Mouse (Mus musculus) ES-E14 (cell line): ENCODE results near the gene Rrh.

Experiments
- CHD2 ChIP-seq: IDR thresholded peaks from 2 replicates; pipeline ENCODE4 v1.6.1; 2014; ENCODE audit warnings: mild to moderate bottlenecking, low read depth, low read length, inconsistent platforms
- HCFC1 ChIP-seq: IDR thresholded peaks from 2 replicates; pipeline ENCODE4 v1.6.1; 2012; ENCODE audit warnings: low read length, inconsistent platforms, borderline replicate concordance; ENCODE audit not compliant: insufficient read depth
- MAFK ChIP-seq: IDR thresholded peaks from 2 replicates; pipeline ENCODE4 v1.6.1; 2014; ENCODE audit warnings: mild to moderate bottlenecking, low read depth, low read length, inconsistent platforms; ENCODE audit not compliant: insufficient read depth
- ZC3H11A ChIP-seq: IDR thresholded peaks from 2 replicates; pipeline ENCODE4 v1.6.1; 2012; ENCODE audit warnings: low read depth, mild to moderate bottlenecking, inconsistent platforms, low read length, borderline replicate concordance

DNA sequence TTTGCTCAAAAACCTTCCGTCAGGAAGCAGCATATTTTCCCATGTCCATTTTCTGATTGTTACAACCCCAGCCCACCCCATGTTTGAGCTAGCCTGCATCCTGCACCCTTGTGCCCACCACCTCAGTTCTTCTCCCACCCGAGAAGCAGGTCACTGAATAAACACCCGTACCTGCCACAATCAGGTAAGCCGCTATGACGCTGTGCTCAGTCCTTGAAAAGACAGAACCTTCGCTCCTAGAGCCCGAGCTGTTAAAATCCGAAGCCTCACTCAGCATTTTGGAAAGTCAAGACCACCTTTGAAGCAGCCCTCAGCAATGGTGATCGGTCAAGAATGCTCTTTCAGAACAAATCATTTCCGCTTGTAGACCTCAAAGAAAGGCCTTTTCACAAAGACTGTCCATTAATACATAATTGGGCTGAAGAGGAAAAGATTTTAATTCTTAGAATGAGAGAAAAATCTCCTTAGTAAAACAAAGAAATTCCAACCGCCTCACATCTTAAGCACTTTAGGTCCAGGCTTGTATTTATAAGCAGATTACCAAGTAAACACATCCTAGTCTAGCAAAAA, at the start of gene Rrh:
- TF ChIP-seq ZC3H11A = no peak
- no peak for TF ChIP-seq HCFC1
- no peak for TF ChIP-seq MAFK
- no peak for TF ChIP-seq CHD2
